Mouse (Mus musculus) lung, postnatal 14 days (tissue): ENCODE results near the gene Tcf20.

Experiments
- DNase-seq: peaks from one replicate; pipeline ENCODE4 v3.0.0; 2021

Tcf20 gene

GRCm38 (mm10) chr15:82992079-82992783, 4.6 kb upstream of the Tcf20 start:
- DNase-seq = no peak

- no peak for DNase-seq
Observed at GRCm38 (mm10) chr15:82989190-82989704, 1.6 kb upstream of the Tcf20 start.

GRCm38 (mm10) chr15:82987014-82987731, 499 bp downstream of the Tcf20 start:
- DNase-seq = no peak

GRCm38 (mm10) chr15:82984574-82984973, 3.1 kb downstream of the Tcf20 start:
- DNase-seq = no peak

- no peak for DNase-seq
Observed at GRCm38 (mm10) chr15:82984097-82984496, 3.6 kb downstream of the Tcf20 start.

GRCm38 (mm10) chr15:82983416-82984026, 4.2 kb downstream of the Tcf20 start:
- DNase-seq = no peak

- no peak for DNase-seq
Observed at GRCm38 (mm10) chr15:82982724-82983415, 4.8 kb downstream of the Tcf20 start.

GRCm38 (mm10) chr15:82981676-82982520, 5.8 kb downstream of the Tcf20 start:
- no peak for DNase-seq

- DNase-seq = no peak
Observed at GRCm38 (mm10) chr15:82979531-82979930, 8.1 kb downstream of the Tcf20 start.

- DNase-seq = no peak
Observed at GRCm38 (mm10) chr15:82974471-82974870, 13.2 kb downstream of the Tcf20 start.

- DNase-seq = no peak
Observed at GRCm38 (mm10) chr15:82969206-82969721, 18.4 kb downstream of the Tcf20 start.

GRCm38 (mm10) chr15:82968449-82968848, 19.2 kb downstream of the Tcf20 start:
- no peak for DNase-seq

- no peak for DNase-seq
Observed at GRCm38 (mm10) chr15:82967947-82968346, 19.7 kb downstream of the Tcf20 start.

GRCm38 (mm10) chr15:82964266-82964825, 23.3 kb downstream of the Tcf20 start:
- DNase-seq = no peak

- DNase-seq = peak; percentile 11
Observed at GRCm38 (mm10) chr15:82963556-82964156, 24.0 kb downstream of the Tcf20 start.

GRCm38 (mm10) chr15:82963090-82963489, 24.6 kb downstream of the Tcf20 start:
- no peak for DNase-seq

GRCm38 (mm10) chr15:82962536-82962935, 25.1 kb downstream of the Tcf20 start:
- DNase-seq = no peak

- no peak for DNase-seq
Observed at GRCm38 (mm10) chr15:82960786-82961561, 26.7 kb downstream of the Tcf20 start.

- DNase-seq = peak; percentile 23
Observed at GRCm38 (mm10) chr15:82959151-82959550, 28.5 kb downstream of the Tcf20 start.

GRCm38 (mm10) chr15:82958253-82958701, 29.4 kb downstream of the Tcf20 start:
- DNase-seq = no peak
